Mouse (Mus musculus) lung, adult 18-20 months (tissue): Measurements from ENCODE around the gene Irak2.

Experiments
- DNase-seq, 2 experiments: peaks; one replicate each; pipeline ENCODE4 v3.0.0; 2022; ENCODE audit warnings: mixed read lengths in 2 of 2

Gene Irak2

DNA sequence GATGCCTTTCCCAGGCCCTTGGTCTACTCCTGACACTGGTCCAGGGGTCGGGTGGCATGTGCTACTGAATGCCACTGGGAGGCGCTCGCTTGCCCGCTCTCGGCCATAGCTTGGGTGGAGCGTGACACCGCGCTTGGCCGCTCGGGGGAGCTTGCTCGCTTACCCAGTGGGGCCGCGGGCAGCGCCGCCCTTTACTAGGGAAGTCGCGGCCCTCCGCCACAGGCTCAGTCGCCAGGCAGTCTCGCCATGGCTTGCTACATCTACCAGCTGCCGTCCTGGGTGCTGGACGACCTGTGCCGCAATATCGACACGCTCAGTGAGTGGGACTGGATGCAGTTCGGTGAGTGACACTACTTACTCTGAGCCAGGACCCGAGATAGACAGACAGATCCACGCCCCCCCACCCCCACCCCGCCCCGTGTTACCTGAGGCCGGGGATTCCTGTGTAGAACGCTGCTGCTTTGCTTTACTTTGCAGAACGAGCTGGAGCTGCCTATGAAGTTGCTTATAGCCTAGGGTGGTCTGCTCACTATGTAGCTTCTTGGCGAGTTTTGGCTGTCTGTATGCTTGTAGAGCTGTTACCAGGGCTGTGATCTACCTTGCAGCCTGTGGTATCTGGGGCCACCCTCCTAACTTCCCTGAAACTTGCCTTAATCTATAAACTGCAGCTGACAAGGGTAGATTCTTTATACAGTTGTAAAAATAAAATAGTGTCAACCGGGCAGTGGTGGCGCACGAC is at the start of gene Irak2:
TSS of gene Irak2 (plus strand) at position 166 of the 739 bp plus-strand sequence.
- peak; percentile 95 to 97 for DNase-seq

DNA sequence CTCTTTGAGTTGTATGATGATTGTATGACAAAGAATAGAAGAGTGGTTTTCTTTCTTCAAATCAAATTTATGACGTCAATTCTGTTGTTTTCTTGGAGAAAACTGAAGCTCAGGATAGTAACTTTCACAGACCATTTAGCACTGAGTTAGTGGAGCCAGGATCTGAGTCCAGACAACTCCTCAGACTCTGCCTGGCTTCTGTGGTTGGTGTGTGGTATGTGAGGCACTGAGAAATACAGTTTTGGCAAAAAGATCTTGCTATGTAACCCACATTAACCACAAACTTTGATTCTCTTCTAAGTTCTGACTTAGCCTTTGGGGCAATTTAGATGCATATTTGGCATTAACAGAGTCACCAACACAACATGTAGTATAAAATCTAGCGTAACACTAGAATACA is 45.6 kb upstream of the Irak2 start:
- DNase-seq = no peak

DNA sequence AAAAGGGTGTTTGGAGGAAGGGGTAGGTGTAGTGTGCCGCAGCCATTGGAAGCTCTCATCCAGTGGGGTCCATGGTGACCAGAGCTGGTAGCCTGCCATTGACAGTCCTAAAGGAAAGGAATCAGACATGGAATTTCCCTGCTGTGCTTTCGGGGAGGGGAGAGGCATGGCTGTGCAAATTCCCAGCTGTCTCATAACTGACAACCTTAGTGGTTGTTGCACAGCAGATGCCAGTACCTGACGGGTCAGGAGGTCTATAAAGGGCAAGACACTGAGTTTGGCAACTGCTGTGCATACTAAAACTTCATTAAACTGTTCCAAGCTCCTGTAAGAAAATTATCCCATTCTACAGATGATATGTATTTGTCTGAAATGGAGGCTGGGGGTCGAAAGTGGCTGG is 40.3 kb upstream of the Irak2 start:
- DNase-seq = no peak

DNA sequence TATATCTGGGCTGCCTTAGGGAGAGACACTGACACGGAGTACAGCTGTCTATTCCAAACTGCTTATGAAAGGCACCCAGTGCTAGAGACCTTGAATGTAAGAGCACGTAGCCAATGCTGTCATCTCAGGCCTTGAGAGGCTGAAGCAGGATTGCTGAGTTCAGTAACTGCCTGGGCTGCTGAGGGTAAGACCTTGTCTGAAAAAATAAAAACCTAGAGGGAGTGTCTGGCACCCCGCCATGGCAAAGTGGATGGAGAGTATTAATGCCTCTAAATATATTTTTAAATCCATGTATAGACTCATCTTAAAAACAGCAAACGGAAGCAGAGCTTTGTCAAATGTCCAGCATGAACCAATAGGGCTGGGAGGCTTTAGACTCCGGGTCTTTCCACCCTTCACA is 38.4 kb upstream of the Irak2 start:
- no peak for DNase-seq

GRCm38 (mm10) chr6:113600543-113601139 is 37.6 kb upstream of the Irak2 start, which contains the start of gene Fancd2os:
Gene Fancd2os (minus strand): TSS chr6:113600715.
- DNase-seq = no peak

DNA sequence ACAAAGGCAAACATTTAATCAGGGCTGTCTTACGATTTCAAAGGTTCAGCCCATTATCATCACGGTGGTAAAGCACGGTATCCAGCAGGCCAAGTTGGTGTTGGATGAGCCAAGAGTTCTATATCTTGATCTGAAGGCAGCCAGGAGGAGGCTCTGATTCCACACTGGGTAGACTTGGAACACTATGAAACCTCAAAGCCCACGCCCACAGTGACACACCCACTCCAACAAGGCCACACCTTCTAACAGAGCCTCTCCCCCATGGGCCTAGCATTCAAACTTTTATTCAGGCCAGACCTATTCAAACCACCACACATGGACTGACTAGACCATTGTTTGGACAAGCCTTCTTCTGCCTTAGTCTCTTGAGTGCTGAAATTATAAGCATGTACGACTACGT is 35.4 kb upstream of the Irak2 start:
- DNase-seq = no peak

GRCm38 (mm10) chr6:113603993-113604392 is 34.3 kb upstream of the Irak2 start:
- DNase-seq = peak in 1 of 2 experiments; percentile 8

DNA sequence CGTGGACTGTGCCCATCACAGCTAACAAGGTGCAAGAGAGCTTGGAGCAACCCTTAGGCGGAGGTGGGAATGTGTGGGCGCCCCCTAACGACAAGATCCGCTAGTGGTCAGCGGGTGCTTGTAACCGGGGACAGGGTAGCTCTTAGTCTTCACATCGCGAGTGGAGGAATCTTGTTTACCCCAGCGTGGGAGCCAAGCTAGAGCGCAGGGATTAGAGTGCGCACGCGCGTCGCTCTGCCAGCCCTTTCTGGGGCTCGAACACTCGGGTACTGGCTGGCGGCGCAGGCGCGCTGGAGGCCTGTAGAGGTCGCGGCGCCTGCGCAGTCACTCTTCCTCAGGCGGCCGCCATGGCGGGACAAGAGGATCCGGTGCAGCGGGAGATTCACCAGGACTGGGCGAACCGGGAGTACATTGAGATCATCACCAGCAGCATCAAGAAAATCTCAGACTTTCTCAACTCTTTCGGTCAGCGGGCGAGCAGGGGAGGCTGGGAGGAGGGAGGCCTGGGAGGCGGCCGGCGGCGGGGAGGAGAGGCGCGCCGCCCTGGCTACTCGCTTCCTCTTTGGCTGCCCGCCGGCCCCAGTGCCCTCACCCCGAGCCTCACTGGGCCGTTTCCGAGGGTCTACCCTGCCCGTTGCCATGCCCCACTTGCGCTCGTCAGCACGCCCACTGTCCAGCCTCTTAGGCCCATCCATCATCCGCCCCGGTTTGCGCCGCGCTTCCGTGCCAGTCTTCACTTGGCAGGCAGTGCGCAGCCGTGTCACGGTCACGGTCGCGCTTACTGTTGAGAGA is 33.6 kb upstream of the Irak2 start, which contains the start of gene Brk1:
TSS of gene Brk1 (plus strand) at position 341 of the 792 bp plus-strand sequence.
- DNase-seq = peak; percentile 86 to 89

DNA sequence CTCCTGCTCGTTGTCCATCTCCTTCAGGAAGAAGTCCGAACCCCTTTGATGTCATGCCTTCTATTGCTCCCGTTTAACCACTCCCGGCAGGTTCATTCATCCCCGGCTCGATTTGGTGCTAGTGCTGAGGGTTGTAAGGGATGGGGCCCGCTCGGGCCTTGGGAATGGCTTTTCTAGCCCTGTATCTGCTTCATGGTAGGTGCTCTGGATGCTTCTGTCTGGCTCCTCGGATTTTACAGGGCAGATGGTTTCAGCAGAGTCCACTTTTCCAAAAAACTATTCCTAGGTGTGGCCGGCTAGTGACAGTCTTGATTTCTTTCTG is 33.1 kb upstream of the Irak2 start:
- DNase-seq = no peak

- no peak for DNase-seq
Observed at GRCm38 (mm10) chr6:113608871-113609270, 29.4 kb upstream of the Irak2 start.

DNA sequence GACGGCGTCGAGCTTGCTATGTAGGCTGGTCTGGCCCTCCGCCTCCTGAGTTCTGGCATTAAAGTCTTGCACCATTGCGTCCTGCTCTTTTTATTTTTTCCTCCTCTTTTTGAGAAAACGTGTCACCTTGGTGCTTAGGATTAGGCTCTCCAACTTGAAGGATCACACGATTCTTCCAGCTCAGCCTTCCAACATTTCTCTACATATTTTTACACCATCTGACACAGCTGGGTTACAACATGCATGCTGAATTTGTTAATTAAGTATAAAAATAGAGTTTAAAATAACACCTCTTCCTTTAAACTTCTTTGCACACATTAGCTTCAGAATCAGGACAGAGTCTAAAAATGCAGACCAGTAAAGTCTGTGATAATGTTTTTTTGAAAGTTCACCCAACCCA is 29.0 kb upstream of the Irak2 start:
- DNase-seq = no peak

GRCm38 (mm10) chr6:113612258-113612969 is 25.9 kb upstream of the Irak2 start:
- no peak for DNase-seq

GRCm38 (mm10) chr6:113614152-113614551 is 24.1 kb upstream of the Irak2 start:
- no peak for DNase-seq

- no peak for DNase-seq
Observed at GRCm38 (mm10) chr6:113614997-113615396, 23.3 kb upstream of the Irak2 start.

GRCm38 (mm10) chr6:113615489-113615888 is 22.8 kb upstream of the Irak2 start:
- DNase-seq = no peak

- peak in 1 of 2 experiments; percentile 21 for DNase-seq
Observed at GRCm38 (mm10) chr6:113623386-113623785, 14.9 kb upstream of the Irak2 start.

GRCm38 (mm10) chr6:113623941-113624751 is 14.1 kb upstream of the Irak2 start, which contains the start of gene Vhl:
Gene Vhl (plus strand): TSS chr6:113623959.
- DNase-seq = peak; percentile 90 to 93

DNA sequence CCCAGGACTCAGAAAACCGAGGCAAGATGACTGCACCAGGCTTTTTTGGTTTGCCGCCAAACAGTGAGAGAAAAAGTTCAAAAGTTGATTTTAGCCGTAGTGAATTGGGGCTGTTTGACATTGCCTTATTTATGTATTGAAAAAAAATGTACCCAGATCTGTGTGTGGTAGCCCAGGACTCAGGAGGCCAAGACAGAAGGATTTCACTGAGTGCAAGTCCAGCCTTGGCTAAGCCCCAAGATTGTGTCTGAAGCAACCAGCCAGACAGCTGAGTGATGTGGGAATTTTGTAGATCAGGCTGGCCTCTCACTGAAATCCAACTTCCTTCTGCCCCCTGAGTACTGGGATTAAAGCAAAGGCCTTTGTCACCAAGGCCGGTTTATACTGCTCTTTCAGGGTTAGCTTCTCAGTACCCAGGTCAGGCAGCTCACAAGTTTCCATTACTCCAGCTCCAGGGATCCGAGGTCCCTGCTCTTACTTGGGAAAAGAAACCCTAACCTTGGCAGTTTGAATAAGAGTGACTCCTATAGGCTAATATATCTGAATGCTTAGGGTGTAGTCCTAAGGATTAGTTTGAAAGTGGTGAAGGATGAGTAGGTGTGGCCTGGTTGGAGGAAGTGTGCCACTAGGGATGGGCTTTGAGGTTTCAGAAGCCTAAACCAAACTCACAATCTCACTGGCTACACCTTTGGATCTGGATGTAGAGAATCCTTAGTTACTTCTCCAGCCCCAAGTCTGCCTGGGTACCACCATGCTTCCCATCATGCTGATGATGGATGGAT is 13.1 kb upstream of the Irak2 start:
- DNase-seq = no peak

- no peak for DNase-seq
Observed at GRCm38 (mm10) chr6:113630322-113630721, 7.9 kb upstream of the Irak2 start.

DNA sequence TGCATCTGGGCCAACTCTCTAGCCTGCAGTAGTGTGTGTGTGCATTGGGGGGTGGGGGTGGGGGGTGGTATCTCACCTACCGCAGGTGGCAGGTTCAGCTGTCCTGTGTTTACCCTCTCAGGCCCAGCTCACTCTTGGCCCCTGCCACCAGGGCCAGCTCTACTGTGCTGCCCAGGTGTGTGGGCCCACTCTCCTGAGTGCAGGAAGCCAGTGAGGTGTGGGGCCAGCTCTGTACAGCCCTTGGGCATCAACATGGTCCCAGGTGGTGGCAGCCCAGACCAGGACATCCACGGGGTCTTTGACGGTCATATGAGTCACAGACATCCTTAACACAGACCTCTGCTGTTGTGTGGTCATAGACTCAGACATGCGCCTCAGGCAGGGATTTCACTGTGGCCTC is 5.4 kb upstream of the Irak2 start:
- DNase-seq = no peak

GRCm38 (mm10) chr6:113639201-113639600 is 934 bp downstream of the Irak2 start:
- DNase-seq = no peak
